Mouse (Mus musculus) CH12.LX (cell line): Measurements from ENCODE around the gene Ly6g6c. TPM values are rescaled to one million over a fixed set of nuclear protein-coding genes. Genes with fewer than 3 reads are reported as not detected.

Experiments
- DNase-seq: peaks from one replicate; pipeline ENCODE4 v3.0.0-alpha.2; 2013; ENCODE audit errors: extremely low read depth
- H3K27ac ChIP-seq: 2 replicates; pipeline ENCODE4 v1.5.1; 2012; ENCODE audit warnings: low read depth, mild to moderate bottlenecking, control low read depth, moderate library complexity; ENCODE audit not compliant: insufficient read depth
- H3K27me3 ChIP-seq: replicated peaks from 2 replicates; pipeline ENCODE3; 2012; ENCODE audit warnings: inconsistent platforms
- H3K36me3 ChIP-seq, 2 experiments: replicated peaks in 1 of 2; 2 replicates each; pipeline versions ENCODE3 to v1.6.1; 2012; ENCODE audit warnings: inconsistent platforms in 1 of 2, low read length in 1 of 2, mild to moderate bottlenecking in 1 of 2, mixed read lengths in 1 of 2, moderate library complexity in 1 of 2; ENCODE audit not compliant: control insufficient read depth in 1 of 2, insufficient read depth in 1 of 2
- H3K4me1 ChIP-seq, 2 experiments: 2 replicates each; pipeline ENCODE4 v1.6.1; 2012; ENCODE audit warnings: inconsistent platforms in 1 of 2, moderate library complexity in 1 of 2; ENCODE audit not compliant: insufficient read depth in 2 of 2, control insufficient read depth in 1 of 2
- H3K4me2 ChIP-seq: 2 replicates; pipeline ENCODE4 v1.6.1; 2012; ENCODE audit warnings: low read depth, mild to moderate bottlenecking, control low read depth; ENCODE audit not compliant: poor library complexity, insufficient read depth, severe bottlenecking
- H3K4me3 ChIP-seq, 3 experiments: fragments of 150-350 bp in 1 of 3; sonication (generic) in 1 of 3; replicated peaks in 1 of 3; 2 replicates each; pipeline versions ENCODE3 to v1.5.1; 2011 to 2012; ENCODE audit warnings: low read depth in 2 of 3, low read length in 2 of 3, mild to moderate bottlenecking in 2 of 3, moderate library complexity in 2 of 3, control low read depth in 1 of 3, improper control_type of control experiment in 1 of 3, inconsistent platforms in 1 of 3, mixed read lengths in 1 of 3; ENCODE audit not compliant: poor library complexity in 1 of 3
- H3K79me2 ChIP-seq: replicated peaks from 2 replicates; pipeline ENCODE4 v1.6.1; 2012; ENCODE audit warnings: mild to moderate bottlenecking, moderate library complexity; ENCODE audit not compliant: control insufficient read depth, poor library complexity, insufficient read depth, severe bottlenecking; ENCODE audit errors: extremely low read depth
- H3K9ac ChIP-seq: 2 replicates; pipeline ENCODE4 v1.6.1; 2012; ENCODE audit warnings: low read depth, mild to moderate bottlenecking, control low read depth, moderate library complexity; ENCODE audit not compliant: insufficient read depth
- H3K9me3 ChIP-seq: replicated peaks from 2 replicates; pipeline ENCODE3; 2012; ENCODE audit warnings: low read length, inconsistent platforms, mixed read lengths
- GABPA ChIP-seq: IDR thresholded peaks from 2 replicates; pipeline ENCODE4 v1.6.1; 2012; ENCODE audit warnings: low read depth, low read length, improper control_type of control experiment, inconsistent platforms; ENCODE audit not compliant: insufficient replicate concordance
- HCFC1 ChIP-seq: IDR thresholded peaks from 2 replicates; pipeline ENCODE4 v1.6.1; 2012; ENCODE audit warnings: low read depth, mild to moderate bottlenecking, inconsistent platforms, low read length, improper control_type of control experiment
- IRF4 ChIP-seq: IDR thresholded peaks from 2 replicates; pipeline ENCODE4 v1.6.1; 2014; ENCODE audit warnings: low read depth, mild to moderate bottlenecking, inconsistent platforms, low read length, improper control_type of control experiment
- JUN ChIP-seq: IDR thresholded peaks from 2 replicates; pipeline ENCODE4 v1.6.1; 2011; ENCODE audit warnings: low read depth, mild to moderate bottlenecking, low read length, improper control_type of control experiment, moderate library complexity; ENCODE audit not compliant: insufficient read depth
- JUND ChIP-seq: conservative IDR thresholded peaks from 2 replicates; pipeline ENCODE4 v1.6.1; 2011; ENCODE audit warnings: low read depth, low read length, improper control_type of control experiment
- MAFK ChIP-seq: IDR thresholded peaks from 2 replicates; pipeline ENCODE4 v1.6.1; 2011; ENCODE audit warnings: low read length, improper control_type of control experiment; ENCODE audit not compliant: insufficient replicate concordance
- MAX ChIP-seq: IDR thresholded peaks from 2 replicates; pipeline ENCODE4 v1.6.1; 2011; ENCODE audit warnings: low read length, improper control_type of control experiment
- MEF2A ChIP-seq: IDR thresholded peaks from 2 replicates; pipeline ENCODE4 v1.6.1; 2014; ENCODE audit warnings: low read depth, mild to moderate bottlenecking, inconsistent platforms, low read length, improper control_type of control experiment, borderline replicate concordance
- MXI1 ChIP-seq: IDR thresholded peaks from 2 replicates; pipeline ENCODE4 v1.6.1; 2011; ENCODE audit warnings: mild to moderate bottlenecking, low read depth, low read length, improper control_type of control experiment
- MYC ChIP-seq: IDR thresholded peaks from 2 replicates; pipeline ENCODE4 v1.6.1; 2011; ENCODE audit warnings: low read depth, mild to moderate bottlenecking, improper control_type of control experiment, low read length
- NELFE ChIP-seq: IDR thresholded peaks from 2 replicates; pipeline ENCODE4 v1.6.1; 2011; ENCODE audit warnings: low read depth, low read length, improper control_type of control experiment
- POLR2A ChIP-seq: IDR thresholded peaks from 2 replicates; pipeline ENCODE4 v1.6.1; 2011; ENCODE audit warnings: low read depth, mild to moderate bottlenecking, improper control_type of control experiment, low read length
- POLR2AphosphoS2 ChIP-seq: IDR thresholded peaks from 2 replicates; pipeline ENCODE4 v1.6.1; 2011; ENCODE audit warnings: low read depth, low read length, improper control_type of control experiment
- RAD21 ChIP-seq: IDR thresholded peaks from 2 replicates; pipeline ENCODE4 v1.6.1; 2011; ENCODE audit warnings: low read depth, mild to moderate bottlenecking, low read length, improper control_type of control experiment, moderate library complexity
- RCOR1 ChIP-seq: conservative IDR thresholded peaks from 2 replicates; pipeline ENCODE4 v1.6.1; 2012; ENCODE audit warnings: low read depth, mild to moderate bottlenecking, inconsistent platforms, low read length, improper control_type of control experiment
- SMC3 ChIP-seq: IDR thresholded peaks from 2 replicates; pipeline ENCODE4 v1.6.1; 2011; ENCODE audit warnings: low read depth, low read length, improper control_type of control experiment
- UBTF ChIP-seq: IDR thresholded peaks from 2 replicates; pipeline ENCODE4 v1.6.1; 2012; ENCODE audit warnings: low read depth, mild to moderate bottlenecking, inconsistent platforms, low read length, improper control_type of control experiment, moderate library complexity
- USF1 ChIP-seq: IDR thresholded peaks from 2 replicates; pipeline ENCODE4 v1.6.1; 2014; ENCODE audit warnings: low read depth, mild to moderate bottlenecking, inconsistent platforms, low read length, improper control_type of control experiment
- USF2 ChIP-seq: conservative IDR thresholded peaks from 2 replicates; pipeline ENCODE4 v1.6.1; 2011; ENCODE audit warnings: low read depth, low read length, improper control_type of control experiment
- ZC3H11A ChIP-seq: IDR thresholded peaks from 2 replicates; pipeline ENCODE4 v1.6.1; 2012; ENCODE audit warnings: low read depth, mild to moderate bottlenecking, inconsistent platforms, low read length, improper control_type of control experiment
- ZMIZ1 ChIP-seq: IDR thresholded peaks from 2 replicates; pipeline ENCODE4 v1.6.1; 2012; ENCODE audit warnings: low read depth, mild to moderate bottlenecking, inconsistent platforms, low read length, improper control_type of control experiment
- dilution Hi-C: fragments of 300-500 bp; cut with MboI; formaldehyde crosslinking; loops from 2 replicates; pipeline ENCODE4 v1.14.3; 2020; ENCODE audit warnings: low sequenced_read_pairs; ENCODE audit not compliant: extremely low pct_unique_long_range_greater_than_20kb, extremely low pct_ligation_motif_present
- in situ Hi-C: fragments of 300-500 bp; cut with MboI; formaldehyde crosslinking; loops from 3 replicates; pipeline ENCODE4 v1.14.3; 2019; ENCODE audit warnings: low sequenced_read_pairs, low pct_ligation_motif_present, low pct_unique_long_range_greater_than_20kb, mixed read lengths
- polyA plus RNA-seq: library from polyadenylated mRNA; unstranded; fragments of >175 nt; gene quantifications from 2 replicates; pipeline ENCODE4 v1.2.1, GENCODE M21; 2012; ENCODE audit warnings: low read depth; ENCODE audit not compliant: insufficient read length
- total RNA-seq, 2 experiments: library from RNA; depleted of rRNA; stranded (reverse); fragments of 300-350 nt in 1 of 2; fragments of >200 nt in 1 of 2; gene quantifications; 2 replicates each; pipeline ENCODE4 v1.2.3; 2012 to 2014

The Ly6g6c gene
- total and polyA plus RNA-seq, 3 experiments, result 0.30 TPM; not detected in 2

DNA sequence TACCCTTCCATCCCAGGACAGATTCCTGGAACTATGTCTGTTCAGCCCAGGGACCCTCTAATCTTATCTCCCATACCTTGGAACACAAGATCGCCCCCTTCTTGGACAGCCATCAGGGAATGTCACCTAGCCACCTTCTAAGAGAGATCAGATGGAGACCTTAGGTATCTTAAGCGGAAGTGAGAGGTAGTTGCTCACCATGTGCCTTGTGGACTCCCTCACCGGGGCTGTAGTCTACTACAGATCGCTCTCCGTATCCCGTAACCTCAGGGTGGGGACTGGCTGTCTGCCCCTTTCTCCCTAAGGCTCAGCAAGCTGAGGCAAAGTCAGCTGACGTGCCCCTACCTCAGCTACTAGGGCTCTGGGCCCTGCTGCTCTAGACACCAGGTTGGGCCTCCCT, 38.9 kb downstream of the Ly6g6c start:
- peaks cover 40 to 59% of the 10 kb centered on the region in 2 experiments for H3K36me3 ChIP-seq
- in situ Hi-C loops (no loop called here), dilution Hi-C loops (no loop called here)
- DNase-seq, result no peak
- TF ChIP-seq NELFE (no peak), POLR2AphosphoS2 (no peak), USF1 (no peak), UBTF (no peak), MYC (no peak), HCFC1 (no peak), JUND (no peak), RCOR1 (no peak), MAX (no peak), MEF2A (no peak), USF2 (no peak), GABPA (no peak), MXI1 (no peak), ZMIZ1 (no peak), RAD21 (no peak), MAFK (no peak), IRF4 (no peak), POLR2A (no peak), JUN (no peak)
- no peak overlapping the region for H3K4me3 ChIP-seq
- H3K27ac ChIP-seq, result no peak overlapping the region
- H3K4me2 ChIP-seq, result no peak overlapping the region
- no peaks in the 10 kb centered on the region for H3K79me2 ChIP-seq
- H3K4me1 ChIP-seq, result peaks cover 0 to 4% of the 10 kb centered on the region in 2 experiments; a peak in 1 of 4 replicates
- no peaks in the 10 kb centered on the region for H3K27me3 ChIP-seq
- H3K9me3 ChIP-seq, result no peaks in the 10 kb centered on the region
- H3K9ac ChIP-seq, result no peak overlapping the region

DNA sequence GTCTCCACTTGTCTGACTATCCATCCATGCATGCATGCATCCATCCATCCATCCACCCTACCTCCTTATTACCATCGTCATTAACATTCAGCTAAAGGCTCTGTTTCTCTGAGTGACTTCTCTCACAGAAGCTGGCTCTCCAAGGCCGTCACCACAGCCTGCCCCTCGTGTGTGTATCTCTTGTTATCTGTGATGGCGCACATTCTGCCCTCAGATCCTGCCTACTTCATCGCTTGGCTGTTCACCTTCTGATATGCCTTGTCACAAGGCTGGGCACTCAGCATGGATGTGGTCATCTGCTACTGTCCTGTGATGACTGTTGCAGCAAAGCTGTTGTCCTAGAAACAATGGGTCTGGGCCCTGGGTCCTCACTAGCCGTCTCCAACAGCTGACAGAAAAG, 39.6 kb downstream of the Ly6g6c start:
- no peak overlapping the region for H3K27ac ChIP-seq
- no peaks in the 10 kb centered on the region for H3K79me2 ChIP-seq
- TF ChIP-seq POLR2A, result no peak
- no peak for TF ChIP-seq MYC
- no peak for TF ChIP-seq JUN
- no peak for TF ChIP-seq ZC3H11A
- TF ChIP-seq MAFK, result no peak
- no peak for TF ChIP-seq MAX
- no peak for TF ChIP-seq SMC3
- TF ChIP-seq, all 38 proteins: peak for 0
- no peaks in the 10 kb centered on the region for H3K27me3 ChIP-seq
- peaks cover 0 to 4% of the 10 kb centered on the region in 2 experiments; a peak in 1 of 4 replicates for H3K4me1 ChIP-seq
- dilution Hi-C loops, result no loop called here
- H3K4me3 ChIP-seq, result no peak overlapping the region
- DNase-seq, result no peak
- H3K9ac ChIP-seq, result no peak overlapping the region
- in situ Hi-C loops, result no loop called here
- H3K9me3 ChIP-seq, result no peaks in the 10 kb centered on the region
- no peak overlapping the region for H3K4me2 ChIP-seq
- peaks cover 35 to 52% of the 10 kb centered on the region in 2 experiments for H3K36me3 ChIP-seq
